Mouse (Mus musculus) liver, embryonic 14.5 days (tissue): Measurements from ENCODE around the gene Arhgap30. TPM values are rescaled to one million over a fixed set of nuclear protein-coding genes. Genes with fewer than 3 reads are reported as not detected.

Experiments
- ATAC-seq: fragments of 200-750 bp; cut with Nextera tagmentation; 2 replicates; pipeline ENCODE4 v1.8.0; 2017; ENCODE audit warnings: moderate number of reproducible peaks, mild to moderate bottlenecking, moderate library complexity; ENCODE audit not compliant: insufficient read depth
- DNase-seq, 3 experiments: peaks; one replicate each; pipeline ENCODE4 v3.0.0-alpha.2; 2012 to 2013; ENCODE audit warnings: low read depth in 3 of 3, low spot score in 3 of 3
- H3K27ac ChIP-seq: fragments of 300-500 bp; sonication (generic); 2 replicates; pipeline ENCODE4 v1.5.1; 2014; ENCODE audit warnings: moderate library complexity, mild to moderate bottlenecking, control low read depth, inconsistent platforms
- H3K27me3 ChIP-seq: fragments of 300-500 bp; sonication (generic); 2 replicates; pipeline ENCODE4 v1.6.1; 2014; ENCODE audit warnings: mild to moderate bottlenecking, low read length, moderate library complexity; ENCODE audit not compliant: control insufficient read depth, insufficient read depth
- H3K36me3 ChIP-seq: fragments of 300-500 bp; sonication (generic); replicated peaks from 2 replicates; pipeline ENCODE4 v1.6.1; 2014; ENCODE audit warnings: low read depth; ENCODE audit not compliant: control insufficient read depth, insufficient read depth
- H3K4me1 ChIP-seq, 2 experiments: fragments of 200-500 bp in 1 of 2; fragments of 300-500 bp in 1 of 2; sonication (generic) in 1 of 2; replicated peaks; 2 replicates each; pipeline ENCODE4 v1.6.1; 2012 to 2014; ENCODE audit warnings: antibody characterized with exemption in 1 of 2, inconsistent platforms in 1 of 2, low read length in 1 of 2; ENCODE audit not compliant: control insufficient read depth in 2 of 2, insufficient read depth in 2 of 2
- H3K4me2 ChIP-seq: fragments of 300-500 bp; sonication (generic); 2 replicates; pipeline ENCODE4 v1.6.1; 2014; ENCODE audit warnings: low read depth, mild to moderate bottlenecking, control low read depth, moderate library complexity
- H3K4me3 ChIP-seq, 2 experiments: fragments of 200-500 bp in 1 of 2; fragments of 300-500 bp in 1 of 2; sonication (generic) in 1 of 2; 2 replicates each; pipeline ENCODE4 v1.5.1; 2012 to 2014; ENCODE audit warnings: low read depth in 2 of 2, low read length in 2 of 2, mild to moderate bottlenecking in 2 of 2, control low read depth in 1 of 2, inconsistent platforms in 1 of 2, moderate library complexity in 1 of 2; ENCODE audit not compliant: insufficient read depth in 1 of 2
- H3K9ac ChIP-seq: fragments of 300-500 bp; sonication (generic); replicated peaks from 2 replicates; pipeline ENCODE4 v1.6.1; 2014; ENCODE audit warnings: mild to moderate bottlenecking, control low read depth, moderate library complexity
- H3K9me3 ChIP-seq: fragments of 300-500 bp; sonication (generic); 2 replicates; pipeline ENCODE4 v1.6.1; 2016; ENCODE audit warnings: low read length, mixed read lengths; ENCODE audit not compliant: control insufficient read depth
- CTCF ChIP-seq: IDR thresholded peaks from 2 replicates; pipeline ENCODE4 v1.5.1; 2016; ENCODE audit warnings: antibody characterized with exemption, low read depth, control low read depth
- EP300 ChIP-seq: IDR thresholded peaks from 2 replicates; pipeline ENCODE4 v1.6.1; 2016; ENCODE audit warnings: antibody characterized with exemption, low read depth
- WGBS: fragments of 180-500 bp; shearing (Covaris S2); extraction: QIAGEN DNeasy Blood & Tissue Kit; methylation state at CpG from one replicate; pipeline ENCODE4 v1.1.7; 2014; ENCODE audit not compliant: insufficient replicate concordance; 5-methylcytosine and 5-hydroxymethylcytosine counted together
- polyA plus RNA-seq, 2 experiments: library from polyadenylated mRNA; depleted of rRNA in 1 of 2; stranded (reverse) in 1 of 2; unstranded in 1 of 2; fragments of >200 nt; fragmentation: Nextera tagmentation in 1 of 2; extraction: Ambion mirVana in 1 of 2; gene quantifications; 2 replicates each; pipeline versions ENCODE4 v1.2.1 to v1.2.3; 2012 to 2014

The Arhgap30 gene
- polyA plus RNA-seq, 2 experiments = 1.8 to 3.0 TPM

GRCm38 (mm10) chr1:171422504-171423095 lies 33.8 kb downstream of the Arhgap30 start:
- peaks cover 0 to 9% of the 10 kb centered on the region in 2 experiments; a peak in 1 of 4 replicates for H3K4me1 ChIP-seq
- no peak for TF ChIP-seq CTCF
- TF ChIP-seq EP300 = no peak
- DNase-seq (no peak), ATAC-seq (peak; percentile 37; the same call in 1 of the 2 replicates)
- no peaks in the 10 kb centered on the region for H3K9me3 ChIP-seq
- H3K9ac ChIP-seq = no peak overlapping the region
- peaks cover 8% of the 10 kb centered on the region; the same call in 1 of the 2 replicates for H3K36me3 ChIP-seq
- H3K4me3 ChIP-seq = no peak overlapping the region
- no peak overlapping the region for H3K27ac ChIP-seq
- 62% methylated on average over 8 of the region's 8 CpGs for WGBS
- no peak overlapping the region for H3K4me2 ChIP-seq
- H3K27me3 ChIP-seq = no peaks in the 10 kb centered on the region

- Histone ChIP-seq H3K27me3 (no peaks in the 10 kb centered on the region), H3K27ac (no peak overlapping the region), H3K36me3 (no peaks in the 10 kb centered on the region), H3K9ac (no peak overlapping the region), H3K9me3 (no peaks in the 10 kb centered on the region), H3K4me2 (no peak overlapping the region), H3K4me3 (no peak overlapping the region), H3K4me1 (peaks cover 0 to 9% of the 10 kb centered on the region in 2 experiments; a peak in 1 of 4 replicates)
- ATAC-seq (no peak), DNase-seq (no peak)
- TF ChIP-seq CTCF (no peak), EP300 (no peak)
- WGBS = 48% methylated on average over 5 of the region's 5 CpGs
Measured at GRCm38 (mm10) chr1:171424638-171425037, 35.9 kb downstream of the Arhgap30 start.

- Histone ChIP-seq H3K36me3 (no peaks in the 10 kb centered on the region), H3K4me1 (peaks cover 0 to 9% of the 10 kb centered on the region in 2 experiments; a peak in 1 of 4 replicates), H3K4me3 (no peak overlapping the region), H3K9ac (no peak overlapping the region), H3K4me2 (no peak overlapping the region), H3K27ac (no peak overlapping the region), H3K27me3 (no peaks in the 10 kb centered on the region), H3K9me3 (no peaks in the 10 kb centered on the region)
- TF ChIP-seq CTCF = no peak
- TF ChIP-seq EP300 = no peak
- ATAC-seq = no peak
- 61% methylated on average over 4 of the region's 4 CpGs for WGBS
- no peak for DNase-seq
Measured at GRCm38 (mm10) chr1:171425126-171425525, 36.4 kb downstream of the Arhgap30 start.

GRCm38 (mm10) chr1:171432158-171432557 lies 43.4 kb downstream of the Arhgap30 start:
- no peaks in the 10 kb centered on the region for H3K36me3 ChIP-seq
- 51% methylated on average over 5 of the region's 5 CpGs for WGBS
- H3K27me3 ChIP-seq = peaks cover 3% of the 10 kb centered on the region
- ATAC-seq = no peak
- TF ChIP-seq CTCF = no peak
- no peak for TF ChIP-seq EP300
- H3K4me2 ChIP-seq = no peak overlapping the region
- 0 out of 4 replicates have a peak, but pooled peaks cover 0 to 2% of the 10 kb centered on the region in 2 experiments for H3K4me1 ChIP-seq
- no peaks in the 10 kb centered on the region for H3K9me3 ChIP-seq
- DNase-seq = no peak
- H3K27ac ChIP-seq = no peak overlapping the region
- no peak overlapping the region for H3K9ac ChIP-seq
- H3K4me3 ChIP-seq = no peak overlapping the region

GRCm38 (mm10) chr1:171435288-171435814 lies 46.6 kb downstream of the Arhgap30 start:
- no peak overlapping the region for H3K27ac ChIP-seq
- TF ChIP-seq EP300 (no peak), CTCF (no peak)
- no peaks in the 10 kb centered on the region for H3K9me3 ChIP-seq
- H3K4me3 ChIP-seq = no peak overlapping the region
- 0 out of 4 replicates have a peak, but pooled peaks cover 0 to 6% of the 10 kb centered on the region in 2 experiments for H3K4me1 ChIP-seq
- H3K4me2 ChIP-seq = no peak overlapping the region
- DNase-seq (no peak), ATAC-seq (no peak)
- no peaks in the 10 kb centered on the region for H3K36me3 ChIP-seq
- 43% methylated on average over 7 of the region's 7 CpGs for WGBS
- H3K27me3 ChIP-seq = peaks cover 26% of the 10 kb centered on the region
- no peak overlapping the region for H3K9ac ChIP-seq
